Mouse (Mus musculus) megakaryocyte, embryonic 14.5 days (primary cell): Measurements from ENCODE around the gene Krt10. TPM values are rescaled to one million over a fixed set of nuclear protein-coding genes. Genes with fewer than 3 reads are reported as not detected.

Experiments
- H3K27me3 ChIP-seq: replicated peaks from 2 replicates; pipeline ENCODE3; 2012; ENCODE audit warnings: inconsistent platforms
- H3K36me3 ChIP-seq: replicated peaks from 2 replicates; pipeline ENCODE3; 2012; ENCODE audit warnings: low read length, inconsistent platforms, mixed read lengths
- H3K4me1 ChIP-seq: 2 replicates; pipeline ENCODE4 v1.6.1; 2012; ENCODE audit warnings: inconsistent platforms
- H3K4me3 ChIP-seq: replicated peaks from 2 replicates; pipeline ENCODE3; 2012; ENCODE audit warnings: moderate library complexity, mild to moderate bottlenecking, inconsistent platforms
- H3K9me3 ChIP-seq: 2 replicates; pipeline ENCODE4 v1.6.1; 2012; ENCODE audit warnings: inconsistent platforms
- FLI1 ChIP-seq: IDR thresholded peaks from 2 replicates; pipeline ENCODE4 v1.6.1; 2012; ENCODE audit warnings: low read length, inconsistent platforms, mixed read lengths
- GATA1 ChIP-seq: IDR thresholded peaks from 3 replicates; pipeline ENCODE4 v1.6.1; 2012; ENCODE audit warnings: mixed read lengths, low read length, inconsistent platforms, borderline replicate concordance
- polyA plus RNA-seq: library from polyadenylated mRNA; stranded (reverse); fragments of >175 nt; gene quantifications from 2 replicates; pipeline ENCODE4 v1.2.3, GENCODE M21; 2012; ENCODE audit warnings: low replicate concordance; ENCODE audit not compliant: insufficient read depth

Gene Krt10
- polyA plus RNA-seq = 6.6 TPM in 1 of 2 replicates, not detected in the other

GRCm38 (mm10) chr11:99389264-99389663 is at the start of gene Krt10:
Gene Krt10 (minus strand): TSS chr11:99389364.
- Histone ChIP-seq H3K36me3 (no peaks in the 10 kb centered on the region), H3K4me3 (no peak within 1 kb of the TSS), H3K27me3 (peaks cover 7% of the 10 kb centered on the region), H3K9me3 (peaks cover 7% of the 10 kb centered on the region), H3K4me1 (peaks cover 7% of the 10 kb centered on the region; the same call in 1 of the 2 replicates)
- TF ChIP-seq GATA1 (no peak), FLI1 (no peak)

- no peaks in the 10 kb centered on the region for H3K4me1 ChIP-seq
- no peaks in the 10 kb centered on the region for H3K9me3 ChIP-seq
- no peak for TF ChIP-seq FLI1
- no peak for TF ChIP-seq GATA1
- H3K4me3 ChIP-seq = no peak within 1 kb of the TSS
- peaks cover 3% of the 10 kb centered on the region for H3K27me3 ChIP-seq
- no peaks in the 10 kb centered on the region for H3K36me3 ChIP-seq
These were observed 48.8 kb upstream of the Krt10 start, which contains the start of gene Krt20 for GRCm38 (mm10) chr11:99437972-99438371. Gene Krt20 (minus strand): TSS chr11:99438150.

GRCm38 (mm10) chr11:99436625-99437024 is 47.5 kb upstream of the Krt10 start:
- H3K27me3 ChIP-seq = peaks cover 3% of the 10 kb centered on the region
- TF ChIP-seq FLI1 (no peak), GATA1 (no peak)
- no peaks in the 10 kb centered on the region for H3K36me3 ChIP-seq
- no peak overlapping the region for H3K4me3 ChIP-seq
- H3K4me1 ChIP-seq = no peaks in the 10 kb centered on the region
- H3K9me3 ChIP-seq = no peaks in the 10 kb centered on the region

- Histone ChIP-seq H3K27me3 (peaks cover 4% of the 10 kb centered on the region), H3K36me3 (no peaks in the 10 kb centered on the region), H3K4me3 (no peak overlapping the region), H3K9me3 (no peaks in the 10 kb centered on the region), H3K4me1 (no peaks in the 10 kb centered on the region)
- no peak for TF ChIP-seq FLI1
- TF ChIP-seq GATA1 = no peak
These were observed 41.5 kb upstream of the Krt10 start for GRCm38 (mm10) chr11:99430670-99431069.

- TF ChIP-seq GATA1 (no peak), FLI1 (no peak)
- H3K9me3 ChIP-seq = no peaks in the 10 kb centered on the region
- H3K4me3 ChIP-seq = no peak within 1 kb of the TSS
- H3K27me3 ChIP-seq = peaks cover 4% of the 10 kb centered on the region
- no peaks in the 10 kb centered on the region for H3K36me3 ChIP-seq
- H3K4me1 ChIP-seq = 0 out of 2 replicates have a peak, but pooled peaks cover 3% of the 10 kb centered on the region
These were observed 33.0 kb upstream of the Krt10 start, which contains the start of gene Krt12 for GRCm38 (mm10) chr11:99422159-99422558. Gene Krt12 (minus strand): TSS chr11:99422259.

- Histone ChIP-seq H3K9me3 (no peaks in the 10 kb centered on the region), H3K4me3 (no peak overlapping the region), H3K4me1 (0 out of 2 replicates have a peak, but pooled peaks cover 3% of the 10 kb centered on the region), H3K36me3 (no peaks in the 10 kb centered on the region), H3K27me3 (peaks cover 4% of the 10 kb centered on the region)
- TF ChIP-seq FLI1 (no peak), GATA1 (no peak)
These were observed 31.4 kb upstream of the Krt10 start for GRCm38 (mm10) chr11:99420586-99420985.

GRCm38 (mm10) chr11:99417819-99418218 is 28.7 kb upstream of the Krt10 start:
- H3K27me3 ChIP-seq = peaks cover 4% of the 10 kb centered on the region
- H3K4me3 ChIP-seq = no peak overlapping the region
- no peaks in the 10 kb centered on the region for H3K9me3 ChIP-seq
- H3K36me3 ChIP-seq = no peaks in the 10 kb centered on the region
- 0 out of 2 replicates have a peak, but pooled peaks cover 3% of the 10 kb centered on the region for H3K4me1 ChIP-seq
- TF ChIP-seq GATA1 = no peak
- no peak for TF ChIP-seq FLI1

GRCm38 (mm10) chr11:99416902-99417301 is 27.7 kb upstream of the Krt10 start:
- Histone ChIP-seq H3K36me3 (no peaks in the 10 kb centered on the region), H3K9me3 (no peaks in the 10 kb centered on the region), H3K4me1 (0 out of 2 replicates have a peak, but pooled peaks cover 3% of the 10 kb centered on the region), H3K27me3 (peaks cover under 1% of the 10 kb centered on the region), H3K4me3 (no peak overlapping the region)
- TF ChIP-seq GATA1 (no peak), FLI1 (no peak)

GRCm38 (mm10) chr11:99414463-99415147 is 25.4 kb upstream of the Krt10 start:
- Histone ChIP-seq H3K9me3 (no peaks in the 10 kb centered on the region), H3K4me1 (no peaks in the 10 kb centered on the region), H3K36me3 (no peaks in the 10 kb centered on the region), H3K4me3 (no peak overlapping the region), H3K27me3 (no peaks in the 10 kb centered on the region)
- no peak for TF ChIP-seq GATA1

- TF ChIP-seq GATA1 (no peak), FLI1 (no peak)
- H3K36me3 ChIP-seq = no peaks in the 10 kb centered on the region
- H3K9me3 ChIP-seq = no peaks in the 10 kb centered on the region
- H3K27me3 ChIP-seq = no peaks in the 10 kb centered on the region
- no peaks in the 10 kb centered on the region for H3K4me1 ChIP-seq
- H3K4me3 ChIP-seq = no peak overlapping the region
These were observed 24.1 kb upstream of the Krt10 start for GRCm38 (mm10) chr11:99413247-99413646.
